Mouse (Mus musculus): ENCODE measurements around the gene Sorl1.

GRCm38 (mm10) chr9:42067950-42068349 is 56.1 kb downstream of the Sorl1 start:
- TF ChIP-seq EP300 (IDR thresholded peaks at IDR 0.05; ENCODE audit: low read length) (no peak), TCF12 (IDR thresholded peaks at IDR 0.05; ENCODE audit: low read depth, low read length) (no peak), ELF1 (IDR thresholded peaks at IDR 0.05; ENCODE audit: low read depth, low read length) (no peak), CTCF (conservative IDR thresholded peaks at IDR 0.05 in 1 of 2, IDR thresholded peaks at IDR 0.05 in 1 of 2; ENCODE audit: low read depth in 2 of 2, low read length in 2 of 2) (no peak), POLR2A (IDR thresholded peaks at IDR 0.05; ENCODE audit: low read depth, low read length) (no peak), USF1 (IDR thresholded peaks at IDR 0.05; ENCODE audit: low read depth, low read length) (no peak), NELFE (IDR thresholded peaks at IDR 0.05; ENCODE audit: low read depth, low read length) (no peak), ZMIZ1 (IDR thresholded peaks at IDR 0.05; ENCODE audit: low read depth, low read length) (no peak), JUN (IDR thresholded peaks at IDR 0.05; ENCODE audit: insufficient read depth, low read depth, low read length) (no peak), NRF1 (IDR thresholded peaks at IDR 0.05; ENCODE audit: low read depth, low read length) (no peak)

Measured in CH12.LX (cell line).